Mouse (Mus musculus) cerebellum, postnatal 25 days (tissue): ENCODE measurements at regions not wholly inside any gene's neighbourhood (a gene's known extent, or its start where the extent isn't known, plus 50 kb on each side); places are given as distances from the start of the nearest gene placed in this dataset.

Source experiments
- DNase-seq, 2 experiments: peaks; one replicate each; pipeline ENCODE4 v3.0.0; 2021; ENCODE audit warnings: mixed read lengths in 2 of 2

- no peak for DNase-seq
Measured at GRCm38 (mm10) chr1:23034271-23034670, 67.8 kb downstream of the 4933415F23Rik start.

- DNase-seq: no peak
Measured at GRCm38 (mm10) chr1:23023536-23023935, 78.5 kb downstream of the 4933415F23Rik start.

- peak; percentile 55 to 62 for DNase-seq
Measured at GRCm38 (mm10) chr1:23007784-23008490, 94.1 kb downstream of the 4933415F23Rik start.

GRCm38 (mm10) chr1:23004882-23005281, 97.2 kb downstream of the 4933415F23Rik start:
- DNase-seq: peak; percentile 22 to 36

GRCm38 (mm10) chr1:22996665-22997064, 105.4 kb downstream of the 4933415F23Rik start:
- no peak for DNase-seq

GRCm38 (mm10) chr1:22989521-22990221, 112.4 kb downstream of the 4933415F23Rik start:
- peak; percentile 55 to 59 for DNase-seq

- DNase-seq: peak; percentile 44 to 58
Measured at GRCm38 (mm10) chr1:22987521-22987920, 114.5 kb downstream of the 4933415F23Rik start.

GRCm38 (mm10) chr1:22984276-22984675, 117.8 kb downstream of the 4933415F23Rik start:
- DNase-seq: peak in 1 of 2 experiments; percentile 23

- no peak for DNase-seq
Measured at GRCm38 (mm10) chr1:22974917-22975316, 127.1 kb downstream of the 4933415F23Rik start.

GRCm38 (mm10) chr1:22943995-22944394, 138.2 kb upstream of the Rims1 start:
- no peak for DNase-seq

- no peak for DNase-seq
Measured at GRCm38 (mm10) chr1:22939816-22940215, 134.0 kb upstream of the Rims1 start.

- peak; percentile 80 to 82 for DNase-seq
Measured at GRCm38 (mm10) chr1:22931147-22931896, 125.5 kb upstream of the Rims1 start.

- DNase-seq: no peak
Measured at GRCm38 (mm10) chr1:22902992-22903391, 97.2 kb upstream of the Rims1 start.

- DNase-seq: no peak
Measured at GRCm38 (mm10) chr1:22901018-22901625, 95.3 kb upstream of the Rims1 start.

GRCm38 (mm10) chr1:22895099-22895498, 89.3 kb upstream of the Rims1 start:
- DNase-seq: no peak

- DNase-seq: no peak
Measured at GRCm38 (mm10) chr1:22862985-22863384, 57.2 kb upstream of the Rims1 start.
